Mouse (Mus musculus): ENCODE measurements around the gene Galnt16.

The Galnt16 gene

GRCm38 (mm10) chr12:80668391-80668790 lies 150.3 kb downstream of the Galnt16 start:
- DNase-seq (ENCODE audit: low read depth) = no peak

GRCm38 (mm10) chr12:80673170-80673569 lies 155.1 kb downstream of the Galnt16 start:
- peak; percentile 67 for DNase-seq (ENCODE audit: low read depth)
